ENCODE assay signal across 8 mouse cellular contexts in genomic region chr10:93889976-93890375, GRCm38 (mm10). TPM values are rescaled to one million over a fixed set of nuclear protein-coding genes. Genes with fewer than 3 reads are reported as not detected.
DNase-seq lines count a peak whose midpoint lies in the region; ATAC-seq and TF ChIP-seq lines count a peak whose summit lies in the region.

No protein-coding gene starts in this region.

- peak overlapping the region; percentile 91 for H3K4me3 ChIP-seq in lung, adult 2 months (replicated peaks; ENCODE audit: extremely low read depth, low read depth, low read length)
- H3K4me3 ChIP-seq in forebrain, embryonic 16.5 days (replicated peaks; ENCODE audit: low read length): peak overlapping the region; percentile 99
- peak overlapping the region; percentile 93 for H3K4me3 ChIP-seq in midbrain, embryonic 11.5 days (ENCODE audit: low read depth, low read length)

- peak overlapping the region; percentile 94 for H3K27ac ChIP-seq in forebrain, embryonic 16.5 days (ENCODE audit: low read length)
- H3K27ac ChIP-seq in midbrain, embryonic 11.5 days (ENCODE audit: low read depth, low read length): peak overlapping the region; percentile 71; the same call in 1 of the 2 replicates

- WGBS in lung, adult 2 months: 3% methylated on average over 22 of the region's 22 CpGs
- WGBS in forebrain, embryonic 16.5 days: under 1% methylated on average over 22 of the region's 22 CpGs
- WGBS in midbrain, embryonic 11.5 days: under 1% methylated on average over 22 of the region's 22 CpGs

- H3K4me1 ChIP-seq in lung, adult 2 months (ENCODE audit: control insufficient read depth, insufficient read depth, low read length): peaks cover 7% of the 10 kb centered on the region; the same call in 1 of the 2 replicates
- H3K4me1 ChIP-seq in forebrain, embryonic 16.5 days (replicated peaks; ENCODE audit: control insufficient read depth, insufficient read depth, low read length): peaks cover 17% of the 10 kb centered on the region
- H3K4me1 ChIP-seq in midbrain, embryonic 11.5 days (ENCODE audit: control insufficient read depth, insufficient read depth, low read length): peaks cover 8% of the 10 kb centered on the region

- peak; percentile 54; the same call in 1 of the 2 replicates for ATAC-seq in forebrain, embryonic 16.5 days
- ATAC-seq in midbrain, embryonic 11.5 days (ENCODE audit: low FRiP score): peak; percentile 33
- ATAC-seq in monocyte, adult 5-6 weeks (replicated peaks; ENCODE audit: insufficient number of reproducible peaks, low FRiP score, low TSS enrichment, poor library complexity, severe bottlenecking): no peak

- no peaks in the 10 kb centered on the region for H3K27me3 ChIP-seq in forebrain, embryonic 16.5 days (replicated peaks; ENCODE audit: control insufficient read depth, insufficient read depth, low read length)
- H3K27me3 ChIP-seq in midbrain, embryonic 11.5 days (ENCODE audit: control insufficient read depth, insufficient read depth, low read length): no peaks in the 10 kb centered on the region

- peak overlapping the region; percentile 95 for H3K4me2 ChIP-seq in forebrain, embryonic 16.5 days (ENCODE audit: low read length)
- peak overlapping the region; percentile 89 for H3K4me2 ChIP-seq in midbrain, embryonic 11.5 days

- H3K9ac ChIP-seq in forebrain, embryonic 16.5 days (replicated peaks; ENCODE audit: low read depth, low read length): peak overlapping the region; percentile 95
- peak overlapping the region; percentile 92 for H3K9ac ChIP-seq in midbrain, embryonic 11.5 days (ENCODE audit: low read length)

- no peak for TF ChIP-seq POLR2A in lung, adult 2 months (IDR thresholded peaks at IDR 0.05; ENCODE audit: borderline replicate concordance, extremely low read depth, low read depth, low read length)

- peaks cover 11% of the 10 kb centered on the region for H3K36me3 ChIP-seq in forebrain, embryonic 16.5 days (ENCODE audit: control insufficient read depth, insufficient read depth)
- peaks cover 11% of the 10 kb centered on the region for H3K36me3 ChIP-seq in midbrain, embryonic 11.5 days (ENCODE audit: control insufficient read depth, insufficient read depth, low read length)

- DNase-seq in lung, adult 2 months: no peak
- no peak for DNase-seq in lung, postnatal 4 days
- DNase-seq in adipocyte (ENCODE audit: low spot score): peak; percentile 28
- peak; percentile 42 for DNase-seq in layer of hippocampus, adult 9-11 months
- peak; percentile 97 for DNase-seq in midbrain, embryonic 11.5 days (ENCODE audit: low spot score, missing footprints)
- DNase-seq in cerebellum, adult 11 months: no peak

- no peak for TF ChIP-seq CTCF in lung, adult 2 months (IDR thresholded peaks at IDR 0.05; ENCODE audit: insufficient read depth, low read length)

- H3K9me3 ChIP-seq in forebrain, embryonic 16.5 days (ENCODE audit: control insufficient read depth, low read length): no peaks in the 10 kb centered on the region
- no peaks in the 10 kb centered on the region for H3K9me3 ChIP-seq in midbrain, embryonic 11.5 days (ENCODE audit: control insufficient read depth, low read length)

RNA-seq across cellular contexts. Expression of gene Metap2, which starts 6.9 kb away (rescaled TPM):
- polyA plus RNA-seq in lung, adult 2 months (2012; rRNA removed): 32.1 and 42.0 TPM in 2 replicates
- 147 and 156 TPM in 2 replicates for polyA plus RNA-seq in forebrain, embryonic 16.5 days (2015; fragmentation: Nextera tagmentation; extraction: Ambion mirVana)
- 243 and 247 TPM in 2 replicates for polyA plus RNA-seq in midbrain, embryonic 11.5 days (2014; fragmentation: Nextera tagmentation; extraction: Ambion mirVana)
- 120 to 140 TPM (median 133 TPM) in 3 replicates for total RNA-seq in monocyte, adult 5-6 weeks (2017)

RNA-seq across cellular contexts. Expression of gene Usp44, which starts 58.6 kb away (rescaled TPM):
- 0.24 and 0.37 TPM in 2 replicates for polyA plus RNA-seq in lung, adult 2 months (2012; rRNA removed)
- 0.57 and 0.82 TPM in 2 replicates for polyA plus RNA-seq in forebrain, embryonic 16.5 days (2015; fragmentation: Nextera tagmentation; extraction: Ambion mirVana)
- polyA plus RNA-seq in midbrain, embryonic 11.5 days (2014; fragmentation: Nextera tagmentation; extraction: Ambion mirVana): 19.6 and 19.9 TPM in 2 replicates
- 0.29 TPM in 1 of 3 replicates, not detected in the others for total RNA-seq in monocyte, adult 5-6 weeks (2017)

Comparison
In these comparisons a context has a peak if more than half of its experiments do, and no peak if none do; other contexts are left out.
1. DNase-seq: peak in adipocyte (single experiment), layer of hippocampus, adult 9-11 months (single experiment) and midbrain, embryonic 11.5 days (single experiment); none in lung, adult 2 months (single experiment), lung, postnatal 4 days (0 of 2) and cerebellum, adult 11 months (single experiment).
2. RNA of gene Usp44, which starts 58.6 kb away (polyA plus RNA-seq): 19.6 to 19.9 TPM in midbrain, embryonic 11.5 days; 0.57 to 0.82 TPM in forebrain, embryonic 16.5 days and 0.24 to 0.37 TPM in lung, adult 2 months; every median in the first group is over 10 times any median in the second.
3. Peak in every context shown above with its lines, with median percentiles within 50 percentile points of each other: H3K4me3 ChIP-seq.